Mouse (Mus musculus) left cerebral cortex, adult 9 months (tissue): Measurements from ENCODE around the gene Sult2a8.
"Not testable (repeated sequence)": the region's sequence is repeated elsewhere in the genome, so short reads cannot be mapped to it uniquely, and the experiment has no call there.

Experiments
- DNase-seq, 2 experiments: peaks; one replicate each; pipeline ENCODE4 v3.0.0; 2022; ENCODE audit warnings: low spot score in 2 of 2

Gene Sult2a8

DNA sequence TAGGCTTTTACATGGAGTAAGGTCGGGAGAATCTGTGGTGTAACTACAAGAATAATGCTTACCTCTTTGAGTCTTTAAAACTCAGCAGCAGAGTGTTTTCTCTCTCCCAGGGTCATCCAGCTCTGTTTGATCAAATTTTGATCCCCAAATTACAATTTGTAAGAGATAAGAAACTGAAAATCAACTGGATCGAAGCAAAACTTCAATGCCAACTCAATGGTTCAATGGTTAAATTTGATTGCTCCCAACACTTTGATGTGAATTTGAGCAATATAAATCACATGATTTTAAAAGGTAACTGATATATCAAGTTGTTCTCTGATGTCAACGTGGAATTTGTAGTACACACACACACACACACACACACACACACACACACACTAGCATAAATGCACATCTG lies at the start of gene Sult2a8:
Sult2a8 (minus strand) TSS at position 236 of the 400 bp plus-strand sequence.
- DNase-seq: no peak

DNA sequence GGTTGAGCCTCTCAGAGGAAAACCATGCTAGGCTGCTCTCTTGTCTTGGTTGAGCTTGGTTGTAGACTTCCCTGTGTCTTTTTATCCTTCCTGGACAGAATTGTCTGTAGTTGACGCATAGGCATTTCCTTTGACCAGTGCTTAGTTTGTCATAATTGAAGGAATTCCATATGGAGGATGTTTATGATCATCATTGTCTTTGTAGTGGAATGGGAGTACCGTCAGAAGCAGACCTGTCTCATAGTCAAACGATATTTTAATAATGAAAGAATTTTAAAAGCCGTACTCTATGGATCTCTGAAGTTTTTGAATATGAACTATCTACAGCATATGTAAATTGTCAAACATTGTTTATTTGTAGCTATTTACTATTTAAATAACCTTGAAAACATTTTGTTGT lies 47.6 kb upstream of the Sult2a8 start, which contains the start of gene Sult2a7:
Sult2a7 (minus strand) TSS at position 101 of the 400 bp plus-strand sequence.
- DNase-seq: no peak

DNA sequence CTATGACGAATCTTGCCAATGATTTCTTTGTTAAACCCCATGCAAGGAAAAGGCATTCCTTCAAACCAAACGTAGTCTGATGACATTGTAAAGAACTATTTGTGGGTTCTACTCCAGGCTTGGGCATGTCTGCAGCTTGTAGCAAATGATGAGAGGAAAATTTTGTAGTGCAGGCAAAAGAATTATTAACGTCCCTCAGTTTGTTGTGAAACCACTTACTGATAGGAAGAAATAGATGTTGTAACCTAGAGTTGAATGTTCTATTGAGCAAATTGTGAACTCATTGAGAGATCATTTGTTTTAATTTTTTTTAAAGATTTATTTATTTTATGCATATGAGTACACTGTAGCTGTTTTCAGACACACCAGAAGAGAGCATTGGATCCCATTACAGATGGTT lies 46.3 kb upstream of the Sult2a8 start:
- no peak for DNase-seq

DNA sequence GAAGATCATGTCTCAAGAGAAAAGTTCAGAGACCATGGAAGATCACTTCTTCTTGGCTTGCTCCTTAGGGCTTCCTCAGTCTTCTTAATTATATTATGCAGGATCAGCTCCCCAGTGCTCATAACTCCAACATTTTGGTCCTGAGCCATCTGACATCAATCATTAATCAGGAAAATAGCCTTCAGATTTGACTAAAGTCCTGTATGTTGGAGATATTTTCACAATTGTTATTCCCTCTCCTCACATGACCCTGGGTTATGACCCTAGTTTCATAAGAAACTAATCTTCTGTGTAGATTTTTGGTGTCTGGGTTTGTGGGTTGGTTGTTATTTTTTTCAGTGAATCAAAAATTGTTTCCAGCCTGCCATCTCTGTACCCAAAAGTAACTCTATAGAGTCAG lies 7.0 kb downstream of the Sult2a8 start:
- no peak for DNase-seq

DNA sequence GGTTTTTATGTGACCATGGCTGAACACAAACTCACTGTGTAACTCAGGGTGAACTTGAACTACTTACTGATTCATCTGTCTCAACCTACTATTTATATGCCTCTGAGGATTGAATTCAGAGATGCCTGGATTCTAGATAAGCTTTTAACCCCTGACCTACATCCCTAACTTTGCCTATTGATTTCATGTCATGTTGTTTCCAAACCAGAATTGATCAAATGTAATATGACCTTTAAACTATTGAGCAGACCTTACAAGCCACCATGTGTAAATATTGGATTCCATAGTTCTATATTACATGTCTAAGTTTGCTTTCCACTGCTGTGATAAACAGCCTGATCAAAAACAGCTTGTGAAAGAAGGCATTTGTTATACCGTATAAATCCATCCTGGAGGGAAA lies 8.1 kb downstream of the Sult2a8 start:
- DNase-seq: no peak

DNA sequence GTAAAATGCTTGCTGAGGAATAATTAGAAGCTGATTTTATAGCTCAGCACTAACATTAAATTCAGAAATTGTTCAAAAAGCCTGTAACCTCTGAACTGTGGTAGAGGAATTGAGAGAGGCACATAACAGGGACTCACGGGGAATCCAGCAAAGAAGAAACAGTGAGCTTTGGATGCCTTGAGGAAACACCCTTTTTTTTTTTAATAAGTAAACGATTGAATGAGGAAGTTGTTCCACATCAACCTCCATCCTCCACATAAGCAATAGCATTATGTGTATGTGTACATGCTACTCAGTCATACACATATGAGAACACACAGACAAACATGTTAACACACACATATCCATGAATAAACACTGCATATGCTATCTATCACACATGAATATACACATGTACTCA lies 8.5 kb downstream of the Sult2a8 start:
- DNase-seq: no peak

DNA sequence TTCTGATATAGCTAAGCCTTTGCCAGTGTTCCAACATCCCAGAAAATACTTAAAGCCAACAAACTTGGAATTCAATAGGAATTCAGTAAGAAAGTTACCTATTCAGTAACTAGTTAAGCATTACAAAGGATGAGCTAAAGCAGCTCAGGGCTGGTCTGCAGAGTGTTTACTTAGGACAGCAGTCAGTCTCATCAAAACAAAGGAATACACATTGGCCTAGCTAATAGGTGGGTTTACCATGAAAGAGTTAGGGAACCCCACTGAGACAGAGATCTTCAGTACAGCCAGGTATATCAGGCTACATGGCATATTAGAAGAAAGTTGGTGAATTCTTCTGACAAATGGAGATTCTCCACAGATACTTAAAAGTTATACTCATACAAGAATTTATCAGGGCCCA lies 47.2 kb downstream of the Sult2a8 start:
- DNase-seq: not testable (repeated sequence)

DNA sequence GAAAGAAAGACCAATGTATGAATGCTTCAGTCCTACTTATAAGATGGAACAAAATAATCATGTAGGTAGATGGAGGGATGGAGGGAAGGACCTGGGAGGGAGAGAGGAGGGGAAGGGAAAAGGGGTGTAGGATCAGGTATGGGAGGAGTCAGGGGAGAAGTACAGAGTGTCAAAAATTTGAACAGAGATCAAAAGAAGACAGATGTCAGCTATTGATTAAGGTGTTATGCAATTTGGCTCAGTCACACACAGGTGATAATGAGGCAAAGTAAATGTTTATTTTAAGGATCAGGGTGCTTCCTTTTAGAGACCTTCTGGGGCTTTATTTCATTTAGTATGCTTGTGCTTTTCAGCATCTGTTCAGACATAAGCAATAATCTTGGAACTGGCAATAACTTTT lies 50.1 kb downstream of the Sult2a8 start:
- no peak for DNase-seq
